Mouse (Mus musculus) G1E (cell line): Measurements from ENCODE around the gene B3gnt4.

ENCODE experiments used
- CTCF ChIP-seq: IDR thresholded peaks from 2 replicates; pipeline ENCODE4 v1.5.1; 2012; ENCODE audit warnings: low read depth, low read length, inconsistent platforms, mixed read lengths
- GATA1 ChIP-seq: IDR thresholded peaks from 2 replicates; pipeline ENCODE4 v1.6.1; 2012; ENCODE audit warnings: borderline replicate concordance, low read length, inconsistent platforms, mixed read lengths
- GATA2 ChIP-seq: IDR thresholded peaks from 2 replicates; pipeline ENCODE4 v1.6.1; 2012; ENCODE audit warnings: low read depth, low read length, inconsistent platforms, borderline replicate concordance
- POLR2AphosphoS5 ChIP-seq: IDR thresholded peaks from 2 replicates; pipeline ENCODE4 v1.6.1; 2012; ENCODE audit warnings: low read depth, low read length, inconsistent platforms; ENCODE audit not compliant: insufficient replicate concordance
- TAL1 ChIP-seq: conservative IDR thresholded peaks from 2 replicates; pipeline ENCODE4 v1.6.1; 2012; ENCODE audit warnings: low read depth, low read length, inconsistent platforms, mixed read lengths

GRCm38 (mm10) chr5:123556451-123556850, 46.2 kb downstream of the B3gnt4 start:
- TF ChIP-seq CTCF (no peak), TAL1 (no peak), POLR2AphosphoS5 (no peak), GATA1 (no peak), GATA2 (no peak)
